Mouse (Mus musculus) T-helper 2 cell (primary cell): ENCODE results near the gene Map3k9.

ENCODE experiments used
- in situ Hi-C: fragments of 300-600 bp; cut with MboI, MseI; formaldehyde crosslinking; loops from one replicate; pipeline ENCODE4 v1.15.1; 2025; ENCODE audit warnings: high pct_unique_total_duplicates

Gene Map3k9

DNA sequence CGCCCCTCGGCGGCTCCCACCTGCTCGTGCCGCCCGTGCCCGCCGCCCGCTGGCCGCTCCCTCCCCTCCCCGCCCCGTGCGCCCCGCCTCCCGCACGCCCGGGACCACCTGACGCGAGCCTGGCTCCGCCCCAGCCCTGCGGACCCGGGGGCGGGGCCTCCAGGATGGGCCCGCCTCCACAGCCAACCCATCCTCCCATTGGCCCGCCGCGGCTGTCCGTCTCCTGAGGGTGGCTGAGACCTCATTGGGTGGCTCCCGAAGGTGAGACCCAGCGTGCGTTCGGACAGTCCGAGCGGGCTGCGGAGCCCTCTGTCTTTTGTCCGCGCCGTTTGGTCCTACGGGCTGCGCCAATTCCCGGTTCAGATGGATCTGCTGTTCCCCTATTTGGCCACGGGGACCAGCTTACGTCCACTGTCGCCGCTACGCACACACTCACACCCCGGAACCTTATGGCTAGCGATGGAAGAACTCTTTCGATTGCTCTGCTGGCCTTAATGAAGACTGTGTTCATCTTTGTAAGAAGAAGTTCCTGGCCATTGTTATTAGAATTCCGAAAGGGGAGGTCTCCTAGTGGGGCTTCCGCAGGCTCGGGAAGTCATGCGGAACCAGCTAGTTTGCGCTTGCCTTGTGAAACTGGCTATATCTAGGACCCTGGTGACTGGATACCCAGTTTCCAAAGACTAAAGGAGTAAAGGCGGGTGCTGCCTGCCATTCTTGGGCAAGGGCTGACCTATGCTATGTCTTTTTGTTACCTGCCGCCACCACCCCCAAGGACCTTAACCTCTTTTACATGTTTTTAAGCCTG is at the start of gene Map3k9:
Gene Map3k9, minus strand, starts transcription at position 71 of the 805 bp plus-strand sequence.
- in situ Hi-C loops, result loop anchor here (5.0 to 25.0 kb wide), 2 partner anchors 76 to 169 kb away; no protein-coding TSS in a partner anchor

DNA sequence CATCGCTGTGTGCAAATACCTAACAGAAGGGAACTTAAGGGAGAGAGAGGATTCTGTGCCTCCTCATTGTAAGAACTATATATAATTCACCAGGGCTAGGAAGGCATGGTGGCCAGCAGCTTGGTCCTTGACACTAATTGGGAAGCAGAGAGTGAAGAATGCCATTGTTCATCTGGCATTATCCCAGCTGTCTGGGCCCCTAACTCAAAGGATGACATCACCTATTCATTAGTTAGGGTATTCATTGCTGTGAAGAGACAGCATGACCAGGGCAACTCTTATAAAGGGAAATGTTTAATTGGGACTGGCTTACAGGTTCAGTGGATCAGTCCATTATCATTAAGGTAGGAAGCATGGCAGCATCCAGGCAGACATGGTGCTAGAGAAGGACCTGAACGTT is 47.4 kb upstream of the Map3k9 start:
- in situ Hi-C loops, result no loop called here

DNA sequence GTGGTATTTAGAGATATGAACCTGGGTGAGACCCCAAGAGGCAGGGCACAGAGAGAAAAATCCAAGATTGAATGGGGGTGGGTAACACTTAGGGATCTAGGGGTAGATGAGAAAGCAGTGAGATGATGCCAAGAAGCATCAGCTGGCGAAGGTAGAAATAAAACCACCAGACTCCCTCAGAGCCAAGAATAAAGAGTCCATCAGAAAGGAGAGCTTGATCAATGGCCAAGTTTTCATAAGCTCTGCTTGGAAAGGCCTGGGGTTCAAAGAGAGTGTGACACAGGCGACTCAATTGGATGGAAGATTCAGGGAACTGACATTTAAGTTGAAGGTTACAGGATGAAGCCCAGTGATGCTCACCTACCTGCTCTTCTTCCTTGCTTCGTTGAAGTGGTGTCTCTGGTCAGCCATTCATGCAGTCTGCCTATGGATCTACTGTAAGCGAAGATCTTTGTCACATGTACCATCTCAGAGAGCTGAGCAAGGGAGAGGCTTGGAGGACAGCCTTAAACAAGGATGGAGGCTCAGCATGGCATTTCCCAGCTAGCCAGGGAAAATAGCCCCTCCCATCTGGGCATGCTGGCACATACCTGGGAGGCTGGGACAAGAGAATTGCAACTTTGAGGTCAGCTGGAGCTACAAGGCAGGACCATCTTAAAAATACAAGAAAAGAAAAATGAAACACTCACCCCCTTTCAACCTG is 42.0 kb upstream of the Map3k9 start:
- in situ Hi-C loops, result no loop called here

DNA sequence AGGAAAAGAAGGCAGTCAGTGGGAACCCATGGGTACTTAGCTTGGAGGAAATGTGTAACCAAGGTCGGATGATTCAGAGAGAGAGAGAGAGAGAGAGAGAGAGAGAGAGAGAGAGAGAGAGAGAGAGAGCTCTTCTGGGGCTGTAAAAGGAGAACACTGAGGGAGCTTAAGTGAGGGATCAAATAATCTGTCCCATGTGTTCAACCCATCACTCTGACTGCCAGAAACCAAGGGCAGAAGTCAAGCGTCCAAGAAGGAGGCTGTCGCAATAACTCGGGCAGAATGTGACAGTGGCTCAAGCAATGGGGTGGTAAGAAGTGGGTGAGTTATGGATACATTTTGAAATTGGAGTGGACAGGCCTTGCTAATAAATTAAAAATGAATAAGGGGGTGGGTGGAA is 41.2 kb upstream of the Map3k9 start:
- in situ Hi-C loops, result no loop called here

DNA sequence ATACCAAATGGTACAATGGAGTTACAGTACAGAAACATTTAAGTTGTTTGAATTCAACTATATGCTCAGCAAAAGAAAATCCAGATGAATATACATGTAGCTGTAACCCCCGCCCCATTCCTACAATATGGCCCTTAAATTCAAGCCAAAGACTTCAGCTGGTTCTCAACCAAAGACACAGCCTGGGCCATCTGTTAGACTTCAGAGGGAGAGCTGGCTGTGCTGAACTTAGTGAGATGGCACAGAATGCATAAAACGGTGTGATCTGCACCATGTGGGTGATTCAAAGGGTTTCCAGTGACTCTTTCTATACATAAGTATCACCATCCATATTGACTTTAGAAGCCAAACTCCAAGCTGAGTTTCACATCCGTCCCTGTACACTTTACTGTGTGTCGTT is 39.7 kb upstream of the Map3k9 start:
- in situ Hi-C loops, result no loop called here

DNA sequence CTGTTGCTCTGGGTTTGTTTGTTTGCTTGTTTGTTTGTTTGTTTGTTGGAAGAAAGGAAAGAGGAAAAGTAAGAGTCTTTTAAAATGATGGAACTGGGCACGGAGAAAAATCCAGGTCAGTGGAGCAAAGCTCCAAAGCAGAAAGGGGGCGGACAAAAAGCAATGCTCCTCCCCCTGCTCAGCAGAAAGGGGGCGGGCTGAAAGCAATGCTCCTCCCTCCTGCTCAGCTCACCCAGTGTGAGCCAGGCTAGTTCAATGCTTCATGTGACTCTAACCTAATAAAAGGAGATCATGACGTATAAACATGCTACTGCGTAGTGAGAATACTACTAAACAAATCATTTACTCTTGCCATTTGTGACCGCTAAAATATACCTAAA is 36.1 kb upstream of the Map3k9 start:
- in situ Hi-C loops, result no loop called here

DNA sequence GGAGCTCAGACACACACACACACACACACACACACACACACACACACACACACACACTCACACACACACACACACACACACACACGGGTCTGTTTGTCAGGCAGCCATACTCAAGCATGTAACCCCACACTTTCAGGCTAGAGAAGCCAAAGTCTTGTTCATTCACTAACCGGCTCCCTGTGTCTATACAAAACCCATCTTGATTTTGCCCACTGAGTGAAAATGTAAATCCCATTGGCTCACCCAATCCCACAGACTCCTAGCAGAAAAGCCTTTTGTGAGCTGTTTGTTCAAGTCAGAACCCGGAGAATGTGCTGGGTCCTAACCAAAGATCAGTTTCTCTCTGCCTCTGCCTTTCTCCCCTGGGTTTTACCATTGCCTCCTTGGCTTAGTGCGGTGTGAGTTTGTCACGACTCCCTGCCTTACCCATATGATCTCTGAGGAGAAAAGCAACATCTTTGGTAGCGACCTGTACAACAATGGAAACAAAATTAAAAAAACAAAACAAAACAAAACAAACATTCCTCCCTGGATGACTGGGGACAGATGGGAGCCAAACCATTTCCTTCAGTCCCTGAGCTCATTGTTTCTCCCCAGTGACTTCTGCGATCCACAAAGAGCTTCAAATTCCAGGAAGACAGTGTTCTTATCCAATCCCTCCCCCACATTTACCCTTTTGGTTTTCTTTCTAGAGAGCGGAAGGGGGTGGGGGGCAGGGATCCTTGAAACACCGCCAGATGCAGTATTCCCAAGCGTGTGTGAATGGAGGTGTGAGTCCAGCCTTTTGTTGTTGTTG is 35.6 kb upstream of the Map3k9 start:
- in situ Hi-C loops, result no loop called here

DNA sequence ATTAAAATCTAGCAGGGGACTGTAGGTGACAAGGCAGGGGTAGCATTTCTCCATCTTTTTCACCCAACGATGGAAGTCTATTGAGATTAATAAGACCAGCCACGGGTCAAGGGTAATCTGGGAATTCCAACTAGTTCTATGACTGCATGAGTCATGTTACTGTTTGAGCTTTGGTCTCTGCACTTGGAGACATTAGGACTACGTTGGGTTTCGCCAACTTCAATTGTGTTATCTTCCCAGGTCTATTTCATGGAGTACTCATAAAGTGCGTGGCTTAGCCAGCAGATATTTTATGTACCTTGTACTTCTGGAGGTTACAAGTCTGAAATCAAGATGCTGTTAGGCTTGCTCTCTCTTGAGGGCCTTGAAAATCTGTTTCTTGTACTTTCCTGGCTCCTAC is 33.8 kb upstream of the Map3k9 start:
- in situ Hi-C loops, result no loop called here

DNA sequence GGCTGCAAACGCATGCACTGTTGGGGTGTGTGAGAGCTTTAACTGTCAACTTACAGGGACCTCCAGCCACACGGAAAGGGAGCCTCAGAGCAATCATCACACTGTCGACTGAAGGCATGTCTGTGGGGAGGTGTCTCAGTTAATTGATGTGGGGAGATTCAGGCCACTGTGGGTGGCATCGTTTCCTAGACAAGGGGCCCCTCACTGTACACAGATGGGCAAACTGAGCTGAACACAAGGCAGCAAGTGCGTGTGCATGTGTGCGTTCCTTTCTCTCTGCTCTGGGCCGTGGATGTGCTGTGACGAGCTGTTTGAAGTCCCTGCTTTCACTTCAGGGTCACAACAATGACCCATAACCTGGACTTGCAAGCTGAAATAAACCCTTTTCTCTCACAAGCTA is 29.4 kb upstream of the Map3k9 start:
- in situ Hi-C loops, result no loop called here

DNA sequence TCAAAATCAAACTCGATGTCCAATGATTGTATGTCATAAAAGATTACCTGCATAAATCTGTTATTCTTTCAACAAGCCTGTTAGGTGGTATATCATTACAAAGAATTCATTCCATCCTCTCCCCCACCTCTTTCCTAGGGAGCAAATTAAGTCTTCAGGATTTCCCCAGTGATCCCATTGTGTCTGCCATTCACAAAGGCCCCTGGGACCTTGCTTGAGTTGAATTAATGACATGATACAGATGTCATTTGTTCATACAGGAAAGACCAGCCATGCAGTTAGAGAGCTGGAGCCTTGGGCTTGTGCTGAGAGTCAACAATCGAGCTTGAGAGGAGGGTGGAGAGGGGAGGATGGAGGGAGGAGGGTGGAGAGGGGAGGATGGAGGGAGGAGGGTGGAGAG is 27.6 kb upstream of the Map3k9 start:
- in situ Hi-C loops, result no loop called here

DNA sequence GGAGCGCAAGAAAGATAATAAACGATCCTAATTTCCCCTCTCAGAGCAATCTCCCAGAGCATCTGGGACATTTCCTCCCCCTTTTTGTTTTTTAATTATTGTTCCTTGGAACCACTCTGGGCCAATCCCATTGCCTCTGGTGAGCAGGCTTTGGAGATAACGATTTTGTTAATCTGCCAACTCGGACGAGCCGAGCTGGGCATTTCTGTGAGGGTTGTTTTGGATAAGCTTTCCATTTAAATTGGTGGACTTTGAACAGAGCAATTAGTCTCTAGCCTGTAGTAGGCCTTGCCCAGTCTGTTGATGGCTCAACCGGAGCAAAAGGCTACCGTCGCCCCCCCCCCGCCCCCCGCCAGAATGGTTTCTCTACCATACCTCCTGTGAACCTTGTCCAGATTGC is 27.0 kb upstream of the Map3k9 start:
- in situ Hi-C loops, result no loop called here

DNA sequence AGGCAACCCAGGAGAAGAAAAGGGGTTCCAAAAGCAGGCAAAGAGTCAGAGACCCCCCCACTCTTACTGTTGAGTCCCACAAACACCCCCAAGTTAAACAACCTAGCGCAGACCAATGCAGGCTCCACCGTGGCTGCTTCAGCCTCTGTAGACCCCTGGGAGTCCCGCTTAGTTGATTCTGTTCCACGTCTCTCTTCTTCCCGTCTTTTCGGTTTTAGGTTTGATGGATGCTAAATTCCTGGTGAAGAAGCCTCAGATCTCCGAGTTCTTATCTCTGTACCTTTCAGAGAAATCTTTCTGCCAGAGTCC is 26.5 kb upstream of the Map3k9 start:
- in situ Hi-C loops, result no loop called here

DNA sequence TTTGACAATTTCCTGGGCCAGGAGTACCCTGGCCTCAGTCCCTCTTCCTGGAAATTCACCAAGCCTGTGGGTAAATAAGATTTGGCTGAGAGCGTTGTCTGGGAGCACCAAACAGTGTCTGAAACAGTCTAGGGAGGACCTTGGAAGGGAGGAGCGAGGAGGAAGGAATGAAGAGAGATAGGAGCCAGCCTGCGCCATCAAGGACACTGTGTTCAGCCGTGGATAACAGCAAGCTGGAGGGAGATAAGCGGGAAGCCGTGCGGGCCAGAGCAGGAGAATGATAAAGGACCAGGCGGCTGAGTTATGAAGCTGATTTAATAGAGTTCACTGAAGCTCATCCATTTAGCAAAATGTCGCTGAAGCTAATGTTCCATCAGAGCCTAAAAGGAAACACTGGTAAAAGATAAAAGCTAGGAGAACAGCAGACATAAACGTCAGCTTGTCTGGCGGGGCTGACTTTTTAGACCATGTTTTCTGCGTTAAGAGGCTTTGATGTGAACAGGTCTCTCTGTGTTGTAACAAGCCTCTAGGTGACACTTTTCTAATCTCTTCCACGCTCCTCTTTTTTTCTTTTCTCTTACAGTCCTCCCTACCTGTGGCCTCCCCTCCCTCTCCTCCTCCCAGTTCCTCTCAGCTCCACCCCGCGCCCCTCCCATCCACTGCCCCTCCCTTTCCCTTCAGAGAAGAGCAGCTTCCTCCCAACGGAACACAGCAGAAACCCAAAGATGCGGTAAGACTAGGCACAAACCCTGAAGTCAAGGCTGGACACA is 26.0 kb upstream of the Map3k9 start:
- in situ Hi-C loops, result no loop called here

DNA sequence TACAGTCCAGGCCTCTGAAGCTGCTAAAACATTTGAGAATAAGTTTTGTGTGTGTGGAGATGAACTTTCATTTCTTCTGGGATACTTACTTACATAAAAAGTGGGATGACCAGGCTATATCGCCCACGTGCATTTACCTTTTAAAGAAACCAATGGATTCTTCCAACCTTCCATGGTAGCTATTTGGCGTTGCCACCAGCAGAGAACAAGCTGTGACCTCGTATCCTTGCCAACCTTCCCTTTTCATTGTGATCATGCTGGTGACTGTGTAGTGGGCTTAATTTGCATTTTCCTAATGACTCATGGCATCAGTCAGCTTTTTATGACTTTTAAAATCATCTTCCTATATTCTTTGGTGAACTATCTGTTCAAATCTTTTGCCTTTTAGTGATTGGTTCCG is 25.1 kb upstream of the Map3k9 start:
- in situ Hi-C loops, result no loop called here

DNA sequence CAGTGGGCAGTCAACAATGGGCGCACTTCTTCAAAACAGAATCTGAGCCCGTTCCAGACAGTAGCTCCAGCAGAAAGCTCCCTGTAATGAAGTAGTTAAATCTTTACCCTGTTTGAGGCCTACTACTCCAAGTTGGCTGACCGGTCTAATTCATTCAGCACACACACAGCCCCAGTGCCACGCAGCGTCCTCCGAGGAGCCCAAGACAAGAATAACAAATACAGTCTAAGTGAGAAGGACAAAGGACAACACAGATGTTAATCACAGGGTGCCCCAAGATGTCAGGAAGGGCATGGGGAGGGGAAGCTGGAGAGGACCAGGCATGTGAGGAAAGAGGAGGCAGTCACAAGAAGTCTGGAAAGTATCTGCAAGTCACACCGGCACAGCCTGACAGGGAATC is 22.8 kb upstream of the Map3k9 start:
- in situ Hi-C loops, result loop anchor here (5.0 kb wide), 1 partner anchor 103 kb away; no protein-coding TSS in a partner anchor

DNA sequence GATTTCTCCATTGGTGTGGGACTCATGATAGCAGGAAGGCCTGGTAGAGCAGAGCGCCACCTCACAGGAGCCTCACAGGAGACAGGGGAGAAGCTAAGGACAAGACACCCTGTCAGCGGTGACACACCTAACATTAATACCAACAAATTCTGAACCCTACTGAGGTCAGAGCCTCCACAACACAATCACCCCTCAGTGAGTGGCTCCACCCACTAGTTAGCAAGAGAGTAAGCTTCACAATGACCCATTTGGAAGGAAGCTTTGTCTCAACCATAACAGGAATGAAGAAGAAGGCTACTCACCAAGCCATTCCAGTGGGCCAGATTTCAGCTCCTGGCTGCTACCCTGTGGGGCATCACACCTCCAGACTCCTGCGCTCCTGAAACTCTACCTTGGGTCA is 22.0 kb upstream of the Map3k9 start:
- in situ Hi-C loops, result loop anchor here (5.0 kb wide), 1 partner anchor 104 kb away; no protein-coding TSS in a partner anchor

DNA sequence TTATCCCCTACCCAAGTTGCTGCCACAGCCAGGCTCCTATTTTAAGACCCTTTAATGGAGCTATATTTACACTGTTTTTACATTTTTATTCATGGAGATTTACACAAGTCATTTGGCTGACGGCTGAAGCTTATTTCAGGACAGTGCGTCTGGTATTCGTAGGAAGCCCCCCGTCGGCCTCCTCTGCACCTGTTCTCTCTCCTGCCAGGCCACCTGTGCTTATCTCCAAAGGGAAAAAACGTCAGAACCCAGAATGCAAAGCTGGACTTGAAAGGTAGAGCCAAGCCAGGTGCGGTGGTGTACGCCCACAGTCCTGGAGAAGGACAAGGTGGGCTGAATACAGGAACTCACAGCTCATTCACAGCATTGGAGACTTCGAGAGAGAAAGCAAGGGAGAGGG is 20.2 kb upstream of the Map3k9 start:
- in situ Hi-C loops, result loop anchor here (5.0 kb wide), 1 partner anchor 106 kb away; no protein-coding TSS in a partner anchor

DNA sequence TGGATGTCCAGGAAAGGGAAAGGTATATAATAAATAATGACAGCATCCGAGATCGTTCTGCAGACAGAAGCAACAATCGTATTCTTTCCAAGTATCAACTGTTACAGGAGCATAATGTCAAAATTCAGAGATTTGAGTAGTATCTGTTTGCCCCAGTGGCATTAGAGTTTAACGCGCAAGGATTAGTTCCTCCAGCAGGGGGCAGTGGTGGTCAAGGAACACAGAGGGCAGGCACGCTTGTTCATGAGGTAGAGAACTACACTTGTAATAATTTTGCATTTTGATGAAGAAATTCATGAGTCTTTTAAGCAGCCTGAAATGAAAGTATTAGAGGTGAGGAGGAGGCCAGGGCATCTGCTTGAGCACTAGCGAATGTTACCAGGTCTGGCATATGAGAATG is 15.6 kb upstream of the Map3k9 start:
- in situ Hi-C loops, result loop anchor here (25.0 kb wide), 1 partner anchor 184 kb away; no protein-coding TSS in a partner anchor

DNA sequence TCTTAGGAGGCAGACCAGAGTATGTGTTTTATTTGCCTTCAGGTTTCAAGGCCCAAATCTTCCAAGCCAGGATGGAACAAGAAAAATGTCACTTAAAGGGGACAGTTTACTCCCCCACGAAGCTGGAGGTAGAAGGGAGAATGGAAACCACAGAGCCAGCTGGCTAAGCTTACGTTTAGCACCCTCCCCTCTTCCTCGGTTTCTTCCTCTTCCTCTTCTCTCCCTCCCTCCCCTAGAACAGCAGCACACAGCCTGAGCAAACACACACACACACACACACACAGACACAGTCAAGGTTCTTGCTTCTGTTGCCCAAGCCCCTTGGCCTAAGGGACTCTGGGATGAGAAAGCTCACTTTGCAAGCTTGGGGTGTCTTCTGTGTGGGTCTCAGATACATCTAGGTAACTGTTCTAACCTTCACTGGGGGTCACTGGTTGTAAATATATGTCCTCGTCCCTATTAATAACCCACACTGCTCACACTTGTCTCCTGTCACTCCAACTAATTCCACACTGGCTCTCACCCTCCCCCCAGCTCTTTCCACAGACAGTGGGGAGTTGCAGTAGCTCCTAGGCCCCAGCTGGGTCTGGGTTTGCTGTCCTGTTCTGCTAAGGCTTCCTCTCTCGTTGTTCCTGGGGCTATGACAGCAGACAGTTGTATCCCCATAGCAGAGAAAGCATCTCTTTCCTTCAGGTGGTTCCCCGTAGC is 11.7 kb upstream of the Map3k9 start:
- in situ Hi-C loops, result loop anchor here (25.0 kb wide), 1 partner anchor 180 kb away; no protein-coding TSS in a partner anchor

DNA sequence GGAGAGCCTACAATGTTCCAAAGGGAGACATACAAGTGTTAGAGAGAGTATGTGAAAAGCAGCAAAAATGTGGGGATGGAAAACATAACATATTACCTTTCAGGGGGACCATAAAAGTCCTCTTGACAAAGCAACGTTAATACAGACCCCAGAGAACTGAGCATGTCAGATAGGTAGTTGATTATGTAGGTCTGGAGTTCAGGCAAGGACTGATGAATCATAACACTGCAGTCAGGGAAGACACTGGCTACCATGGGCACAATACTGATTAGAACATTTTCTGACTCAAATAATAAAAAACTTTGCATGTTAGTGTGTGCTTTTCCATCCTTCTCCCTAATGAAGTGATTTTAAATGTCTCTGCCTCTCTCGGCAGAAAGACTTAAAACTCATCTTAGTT is 8.5 kb upstream of the Map3k9 start:
- in situ Hi-C loops, result loop anchor here (25.0 kb wide), 1 partner anchor 177 kb away; no protein-coding TSS in a partner anchor

DNA sequence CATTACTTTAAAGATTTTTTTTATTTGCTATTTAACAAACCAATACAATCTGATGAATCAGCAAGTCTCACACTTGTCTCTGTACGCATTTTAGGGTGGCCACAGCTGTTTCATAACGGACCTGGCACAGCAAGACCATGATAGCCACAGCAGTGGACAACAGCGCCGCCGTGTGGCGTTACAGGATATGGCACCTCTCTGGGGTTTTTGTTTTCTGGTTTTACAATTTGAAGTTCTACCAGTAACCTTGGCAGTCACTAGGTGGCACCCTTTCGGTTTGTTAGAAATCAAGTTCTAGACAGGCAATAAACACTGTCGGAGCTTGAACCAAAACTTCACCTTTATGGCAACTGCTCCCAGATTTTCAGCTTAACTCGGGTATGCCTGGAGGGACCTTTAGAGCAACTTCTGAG is 7.7 kb upstream of the Map3k9 start:
- in situ Hi-C loops, result loop anchor here (25.0 kb wide), 1 partner anchor 176 kb away; no protein-coding TSS in a partner anchor
